Comparison of ENCODE assay signal across 8 mouse cellular contexts in genomic region chr7:28527922-28528719, GRCm38 (mm10). TPM values are rescaled to one million over a fixed set of nuclear protein-coding genes. Genes with fewer than 3 reads are reported as not detected.
A peak's percentile ranks its signal among the peaks of the same experiment; 100 is the strongest.
DNase-seq lines count a peak whose midpoint lies in the region; ATAC-seq and TF ChIP-seq lines count a peak whose summit lies in the region.

No protein-coding gene starts in this region.

- H3K36me3 ChIP-seq in C2C12 (ENCODE audit: control insufficient read depth, insufficient read depth) = no peaks in the 10 kb centered on the region
- H3K36me3 ChIP-seq in heart, embryonic 10.5 days = no peaks in the 10 kb centered on the region
- H3K36me3 ChIP-seq in liver, embryonic 14.5 days (replicated peaks; ENCODE audit: control insufficient read depth, insufficient read depth, low read depth) = no peaks in the 10 kb centered on the region

- peaks cover 8% of the 10 kb centered on the region; the same call in 1 of the 2 replicates for H3K4me1 ChIP-seq in heart, embryonic 10.5 days
- 0 out of 4 replicates have a peak, but pooled peaks cover 0 to 3% of the 10 kb centered on the region in 2 experiments for H3K4me1 ChIP-seq in liver, embryonic 14.5 days (replicated peaks; ENCODE audit: control insufficient read depth in 2 of 2, insufficient read depth in 2 of 2, low read length in 1 of 2)

- H3K4me2 ChIP-seq in liver, embryonic 14.5 days (ENCODE audit: low read depth) = no peak overlapping the region

- no peak overlapping the region for H3K4me3 ChIP-seq in C2C12 (ENCODE audit: insufficient read depth, poor library complexity, severe bottlenecking)
- H3K4me3 ChIP-seq in heart, embryonic 10.5 days = no peak overlapping the region
- H3K4me3 ChIP-seq in liver, embryonic 14.5 days (ENCODE audit: insufficient read depth in 1 of 2, low read depth in 2 of 2, low read length in 2 of 2) = no peak overlapping the region

- ATAC-seq in activated CD4-positive, CD25-positive, alpha-beta regulatory T cell, adult 4 months = peak; percentile 88
- ATAC-seq in liver, embryonic 14.5 days (ENCODE audit: insufficient read depth) = peak; percentile 62; the same call in 1 of the 2 replicates

- H3K27ac ChIP-seq in heart, embryonic 10.5 days = no peak overlapping the region
- H3K27ac ChIP-seq in liver, embryonic 14.5 days = no peak overlapping the region

- peak; percentile 66 for TF ChIP-seq CTCF in C2C12 (IDR thresholded peaks at IDR 0.05; ENCODE audit: control insufficient read depth, insufficient read depth, insufficient read length)
- TF ChIP-seq CTCF in liver, embryonic 14.5 days (IDR thresholded peaks at IDR 0.05; ENCODE audit: low read depth) = peak; percentile 93

- H3K9me3 ChIP-seq in heart, embryonic 10.5 days = no peaks in the 10 kb centered on the region
- no peaks in the 10 kb centered on the region for H3K9me3 ChIP-seq in liver, embryonic 14.5 days (ENCODE audit: control insufficient read depth, low read length)

- peak; percentile 80 for DNase-seq in embryo, embryonic 10 days (ENCODE audit: low spot score)
- DNase-seq in heart, embryonic 10.5 days (ENCODE audit: low spot score) = peak; percentile 86
- peak; percentile 85 for DNase-seq in kidney, postnatal 14 days
- peak; percentile 36 to 58 (median 52) for DNase-seq in liver, embryonic 14.5 days (ENCODE audit: low read depth in 3 of 3, low spot score in 3 of 3)
- DNase-seq in ovary, adult 18-20 months (ENCODE audit: low spot score) = peak; percentile 30
- peak; percentile 72 to 79 for DNase-seq in thymus, adult 18-20 months

- TF ChIP-seq EP300 in liver, embryonic 14.5 days (IDR thresholded peaks at IDR 0.05; ENCODE audit: low read depth) = no peak

- WGBS in heart, embryonic 10.5 days = 6% methylated on average over 19 of the region's 19 CpGs
- WGBS in liver, embryonic 14.5 days (ENCODE audit: insufficient replicate concordance) = 3% methylated on average over 19 of the region's 19 CpGs

- no peak overlapping the region for H3K9ac ChIP-seq in liver, embryonic 14.5 days (replicated peaks)

- H3K27me3 ChIP-seq in C2C12 (ENCODE audit: control insufficient read depth, insufficient read depth, insufficient read length) = peaks cover 10% of the 10 kb centered on the region
- peaks cover 11% of the 10 kb centered on the region; the same call in 1 of the 2 replicates for H3K27me3 ChIP-seq in heart, embryonic 10.5 days (ENCODE audit: insufficient read depth, poor library complexity, severe bottlenecking)
- H3K27me3 ChIP-seq in liver, embryonic 14.5 days (ENCODE audit: control insufficient read depth, insufficient read depth, low read length) = no peaks in the 10 kb centered on the region

- H3ac ChIP-seq in C2C12 (ENCODE audit: control insufficient read depth, insufficient read length, low read depth) = no peak overlapping the region

- H3K79me3 ChIP-seq in C2C12 (ENCODE audit: low read depth) = no peaks in the 10 kb centered on the region

- no peaks in the 10 kb centered on the region for H3K79me2 ChIP-seq in C2C12 (ENCODE audit: control insufficient read depth, insufficient read depth)

TF ChIP-seq in C2C12, 6 proteins besides CTCF, POLR2A, EP300 and RAD21:
- TF ChIP-seq USF1 (IDR thresholded peaks at IDR 0.05; ENCODE audit: low read depth) (no peak), MYOD1 (IDR thresholded peaks at IDR 0.05; ENCODE audit: control insufficient read depth, insufficient read length, low read depth) (no peak), MYOG (IDR thresholded peaks at IDR 0.05; ENCODE audit: control insufficient read depth, extremely low read depth, insufficient read length) (no peak), MAX (IDR thresholded peaks at IDR 0.05) (no peak), CEBPB (IDR thresholded peaks at IDR 0.05; ENCODE audit: low read depth) (no peak), FOSL1 (IDR thresholded peaks at IDR 0.05; ENCODE audit: insufficient read depth, low read length, poor library complexity, severe bottlenecking) (no peak)

RNA-seq across cellular contexts. Expression of gene Ifnl3, which starts 5.5 kb away (rescaled TPM):
- polyA plus RNA-seq in C2C12 (2012; fragmentation: generic; extraction: Trizol) = not detected
- not detected for polyA plus RNA-seq in activated CD4-positive, CD25-positive, alpha-beta regulatory T cell, adult 4 months (2017; shearing (Covaris generic))
- not detected in 2 replicates for polyA plus RNA-seq in heart, embryonic 10.5 days (2016; fragmentation: Nextera tagmentation; extraction: Ambion mirVana)
- not detected in 2 replicates for polyA plus RNA-seq in liver, embryonic 14.5 days (2012; rRNA removed)
- not detected in 2 replicates for polyA plus RNA-seq in liver, embryonic 14.5 days (2014; fragmentation: Nextera tagmentation; extraction: Ambion mirVana)

RNA-seq across cellular contexts. Expression of gene Sycn, which starts 12.6 kb away (rescaled TPM):
- not detected for polyA plus RNA-seq in C2C12 (2012; fragmentation: generic; extraction: Trizol)
- polyA plus RNA-seq in activated CD4-positive, CD25-positive, alpha-beta regulatory T cell, adult 4 months (2017; shearing (Covaris generic)) = not detected
- not detected in 2 replicates for polyA plus RNA-seq in heart, embryonic 10.5 days (2016; fragmentation: Nextera tagmentation; extraction: Ambion mirVana)
- not detected in 2 replicates for polyA plus RNA-seq in liver, embryonic 14.5 days (2012; rRNA removed)
- polyA plus RNA-seq in liver, embryonic 14.5 days (2014; fragmentation: Nextera tagmentation; extraction: Ambion mirVana) = not detected in 2 replicates

RNA-seq across cellular contexts. Expression of gene Ifnl2, which starts 17.9 kb away (rescaled TPM):
- polyA plus RNA-seq in C2C12 (2012; fragmentation: generic; extraction: Trizol) = not detected
- polyA plus RNA-seq in activated CD4-positive, CD25-positive, alpha-beta regulatory T cell, adult 4 months (2017; shearing (Covaris generic)) = not detected
- polyA plus RNA-seq in heart, embryonic 10.5 days (2016; fragmentation: Nextera tagmentation; extraction: Ambion mirVana) = not detected in 2 replicates
- polyA plus RNA-seq in liver, embryonic 14.5 days (2012; rRNA removed) = not detected in 2 replicates
- not detected in 2 replicates for polyA plus RNA-seq in liver, embryonic 14.5 days (2014; fragmentation: Nextera tagmentation; extraction: Ambion mirVana)

RNA-seq across cellular contexts. Expression of gene Nccrp1, which starts 18.9 kb away (rescaled TPM):
- polyA plus RNA-seq in C2C12 (2012; fragmentation: generic; extraction: Trizol) = not detected
- polyA plus RNA-seq in activated CD4-positive, CD25-positive, alpha-beta regulatory T cell, adult 4 months (2017; shearing (Covaris generic)) = not detected
- polyA plus RNA-seq in heart, embryonic 10.5 days (2016; fragmentation: Nextera tagmentation; extraction: Ambion mirVana) = not detected in 2 replicates
- polyA plus RNA-seq in liver, embryonic 14.5 days (2012; rRNA removed) = 0.05 TPM in 1 of 2 replicates, not detected in the other
- polyA plus RNA-seq in liver, embryonic 14.5 days (2014; fragmentation: Nextera tagmentation; extraction: Ambion mirVana) = not detected in 2 replicates

Comparison
In these comparisons a context has a peak if more than half of its experiments do, and no peak if none do; other contexts are left out.
1. DNase-seq: peak in every context shown above with its lines; median percentile 86 in heart, embryonic 10.5 days; 85 in kidney, postnatal 14 days; 80 in embryo, embryonic 10 days; 76 in thymus, adult 18-20 months; 52 in liver, embryonic 14.5 days; 30 in ovary, adult 18-20 months.